Mouse (Mus musculus) layer of hippocampus, postnatal 36 days (tissue): ENCODE measurements around the gene Rrp15. TPM values are rescaled to one million over a fixed set of nuclear protein-coding genes. Genes with fewer than 3 reads are reported as not detected.

Experiments used
- DNase-seq, 2 experiments: peaks; one replicate each; pipeline ENCODE4 v3.0.0; 2022
- total RNA-seq, 2 experiments: library from RNA; stranded (reverse); gene quantifications; 2 replicates each; pipeline ENCODE4 v1.2.3; 2021

Rrp15 gene
- total RNA-seq, 2 experiments from 2014 or later: 14.7 to 14.8 TPM

GRCm38 (mm10) chr1:186712802-186713471 lies 36.2 kb downstream of the Rrp15 start:
- peak in 1 of 2 experiments; percentile 33 for DNase-seq

DNA sequence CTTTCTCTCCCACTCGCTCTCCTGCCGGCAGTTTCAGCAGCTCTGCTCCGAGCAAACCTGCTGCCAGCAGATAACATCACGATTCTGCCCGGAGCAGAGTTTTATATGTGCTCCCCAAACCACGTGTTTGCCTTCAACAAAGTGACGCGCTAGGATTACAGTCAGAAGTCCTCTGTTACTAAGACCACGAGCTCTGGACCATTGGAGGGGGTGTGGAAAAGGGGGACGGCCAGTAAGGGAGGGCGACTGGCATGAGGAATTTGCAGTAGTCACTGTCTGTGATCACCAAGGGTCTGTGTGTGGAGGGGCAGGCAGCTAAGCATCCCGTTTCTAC lies 43.3 kb downstream of the Rrp15 start, which contains the start of gene Tgfb2:
TSS of gene Tgfb2 (minus strand) at position 75 of the 334 bp plus-strand sequence.
- peak in 1 of 2 experiments; percentile 33 for DNase-seq

DNA sequence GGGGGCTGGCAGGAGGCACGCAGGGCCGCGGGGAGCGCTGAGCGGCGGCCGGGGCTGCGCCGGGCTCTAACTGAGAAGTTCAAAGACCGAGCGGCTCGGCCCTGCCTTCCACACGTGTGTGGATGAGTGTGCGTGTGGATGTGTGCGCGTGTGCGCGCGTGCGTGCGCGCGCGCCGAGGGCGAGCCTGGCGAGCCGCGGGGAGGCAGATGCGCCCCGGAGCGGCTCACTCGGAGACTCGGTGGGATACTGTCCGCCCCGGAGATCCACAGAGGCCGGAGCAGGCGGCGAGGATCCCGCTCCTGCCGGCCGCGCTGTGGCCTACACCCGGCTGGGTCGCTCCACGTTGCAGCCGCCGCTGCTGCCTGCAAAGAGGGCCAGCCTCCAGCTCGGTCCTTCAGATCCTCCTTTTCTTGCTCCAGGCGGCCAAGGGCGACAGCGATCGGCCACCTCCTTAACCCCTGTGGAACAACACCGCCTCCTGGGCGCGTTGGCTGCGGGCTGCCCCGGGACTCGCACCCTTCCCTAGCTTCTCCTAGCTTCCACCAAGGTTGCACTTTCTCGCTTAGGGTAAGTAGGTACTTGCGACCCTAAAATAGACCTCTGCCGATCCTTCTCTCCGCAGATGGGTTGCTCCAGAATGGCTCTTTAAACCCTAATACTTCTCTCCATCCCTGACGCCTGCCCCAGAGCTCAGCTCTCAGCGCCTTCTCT lies 43.8 kb downstream of the Rrp15 start:
- DNase-seq: peak; percentile 66 to 68

DNA sequence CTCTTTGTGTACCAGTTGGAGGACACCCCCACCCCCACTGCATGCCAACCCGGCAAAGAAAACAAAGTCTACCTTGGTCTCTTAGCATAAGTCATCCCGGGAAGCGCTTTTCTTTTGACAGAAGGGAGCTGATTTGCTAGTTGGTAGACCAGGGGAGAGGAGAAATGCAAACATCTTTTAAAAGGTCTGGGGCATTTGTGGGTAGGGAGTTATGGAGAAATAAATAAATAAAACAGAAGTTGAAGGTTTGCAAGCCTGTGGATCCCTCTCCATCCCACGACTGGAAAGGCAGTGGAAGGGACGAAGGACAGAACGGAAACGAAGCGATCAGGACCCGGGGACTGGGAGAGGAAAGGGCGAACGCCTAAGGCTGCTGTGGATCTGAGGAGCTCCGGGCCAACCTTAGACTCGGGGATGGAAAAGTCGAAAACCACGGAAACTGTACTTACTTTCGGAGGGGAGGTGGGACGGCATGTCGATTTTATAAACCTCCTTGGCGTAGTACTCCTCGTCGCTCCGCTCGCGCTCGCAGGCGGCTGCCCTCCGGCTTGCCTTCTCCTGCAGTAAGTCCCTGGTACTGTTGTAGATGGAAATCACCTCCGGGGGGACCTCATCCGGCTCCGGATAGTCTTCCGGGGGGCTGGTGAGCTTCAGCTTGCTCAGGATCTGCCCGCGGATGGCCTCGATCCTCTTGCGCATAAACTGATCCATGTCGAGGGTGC lies 45.0 kb downstream of the Rrp15 start:
- peak; percentile 35 to 47 for DNase-seq

- DNase-seq: no peak
These were observed 45.7 kb downstream of the Rrp15 start for GRCm38 (mm10) chr1:186703256-186703979.

GRCm38 (mm10) chr1:186702391-186703255 lies 46.5 kb downstream of the Rrp15 start:
- DNase-seq: no peak

DNA sequence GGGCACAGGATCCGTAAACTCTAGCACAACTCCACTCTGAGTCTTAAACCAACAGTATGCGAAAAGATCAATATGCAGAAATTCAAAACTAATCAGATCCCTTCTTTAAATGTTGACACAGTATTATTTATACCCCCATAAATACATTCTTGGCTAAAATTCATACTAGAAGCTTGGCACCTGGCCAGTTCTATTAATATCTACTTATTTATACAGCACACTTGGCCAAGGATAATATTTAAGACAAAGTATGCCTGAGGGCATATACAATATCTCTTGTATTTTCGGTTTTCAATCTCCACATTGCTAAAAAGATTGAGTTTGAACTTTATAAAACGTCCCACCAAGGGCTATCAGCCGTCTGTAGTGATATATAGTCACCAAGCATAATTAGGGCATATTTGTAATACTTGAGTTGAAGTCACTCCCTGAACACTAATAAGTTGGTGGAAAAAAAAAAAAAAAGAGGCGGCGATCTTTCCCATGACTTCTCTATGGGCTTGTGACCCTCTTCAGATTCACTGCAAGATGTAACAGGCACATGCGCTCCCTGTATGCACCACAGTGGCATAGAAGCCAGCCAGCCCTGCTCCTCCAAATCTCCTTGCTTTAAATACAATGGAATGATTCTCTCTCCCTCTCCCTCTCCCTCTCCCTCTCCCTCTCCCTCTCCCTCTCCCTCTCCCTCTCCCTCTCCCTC lies 47.8 kb downstream of the Rrp15 start:
- no peak for DNase-seq

- no peak for DNase-seq
These were observed 48.7 kb downstream of the Rrp15 start for GRCm38 (mm10) chr1:186700496-186700895.

DNA sequence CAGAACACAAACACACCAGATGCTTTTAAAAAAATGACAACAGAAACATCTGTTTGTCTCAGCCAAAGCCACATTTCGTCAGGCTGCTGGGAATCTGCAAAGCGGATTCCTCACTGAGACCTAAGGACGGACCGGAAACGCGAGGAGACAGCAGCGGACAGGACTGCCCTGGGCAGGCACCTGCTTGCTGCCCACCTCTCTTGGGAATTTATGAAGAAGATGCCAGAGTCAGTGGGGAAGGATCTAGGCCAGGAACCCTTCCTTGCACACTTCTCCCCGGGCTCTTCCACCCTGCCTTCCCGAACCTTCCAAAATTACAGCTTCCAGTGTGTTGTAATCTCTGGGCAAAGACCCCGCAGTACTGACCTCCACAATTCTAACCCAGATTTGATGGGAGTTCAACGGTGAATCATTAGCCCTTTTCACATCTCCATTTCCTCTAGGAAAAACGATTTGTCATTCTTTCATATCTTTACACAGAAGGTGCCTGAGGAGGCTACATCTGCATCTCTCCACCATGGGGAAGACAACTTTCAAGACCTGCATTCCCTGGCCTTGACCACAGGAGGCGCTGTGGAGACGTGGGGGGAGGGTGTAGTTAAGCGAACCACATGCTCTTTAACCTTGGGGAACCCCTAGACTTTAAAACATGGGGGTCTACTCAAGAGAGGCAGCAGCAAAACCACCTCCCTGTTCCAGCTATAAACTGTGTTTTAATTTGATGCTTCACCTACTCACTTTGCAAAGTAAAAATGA lies 50.4 kb downstream of the Rrp15 start:
- no peak for DNase-seq

- no peak for DNase-seq
These were observed 52.9 kb downstream of the Rrp15 start for GRCm38 (mm10) chr1:186696231-186696630.

DNA sequence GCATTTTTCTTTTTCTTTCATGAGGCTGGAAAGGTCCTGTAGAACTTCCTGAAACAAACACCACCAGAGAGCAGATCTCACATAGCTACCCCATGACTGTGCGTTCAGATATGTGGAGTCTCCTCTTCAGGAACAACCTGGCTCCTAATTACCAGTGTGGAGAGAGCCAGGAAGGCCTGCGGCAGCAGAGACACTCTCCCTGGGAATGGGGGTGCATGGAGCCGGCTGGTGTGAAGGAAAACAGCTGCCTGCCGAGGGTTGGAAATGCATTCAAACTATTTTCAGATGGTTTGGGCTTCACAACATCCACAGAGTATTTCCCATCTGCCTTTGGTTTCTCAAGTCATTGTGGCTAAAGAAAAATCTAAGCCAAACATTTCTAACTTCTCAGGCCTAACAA lies 53.8 kb downstream of the Rrp15 start:
- DNase-seq: no peak

- no peak for DNase-seq
These were observed 56.8 kb downstream of the Rrp15 start for GRCm38 (mm10) chr1:186692370-186692769.

- peak in 1 of 2 experiments; percentile 7 for DNase-seq
These were observed 57.5 kb downstream of the Rrp15 start for GRCm38 (mm10) chr1:186691708-186692107.

GRCm38 (mm10) chr1:186684041-186684440 lies 65.1 kb downstream of the Rrp15 start:
- DNase-seq: no peak

- no peak for DNase-seq
These were observed 66.6 kb downstream of the Rrp15 start for GRCm38 (mm10) chr1:186682606-186683005.

GRCm38 (mm10) chr1:186677614-186678013 lies 71.5 kb downstream of the Rrp15 start:
- DNase-seq: no peak

GRCm38 (mm10) chr1:186676199-186676598 lies 73.0 kb downstream of the Rrp15 start:
- DNase-seq: no peak

GRCm38 (mm10) chr1:186675263-186675662 lies 73.9 kb downstream of the Rrp15 start:
- DNase-seq: no peak

GRCm38 (mm10) chr1:186674621-186675020 lies 74.5 kb downstream of the Rrp15 start:
- no peak for DNase-seq

- no peak for DNase-seq
These were observed 76.0 kb downstream of the Rrp15 start for GRCm38 (mm10) chr1:186673166-186673565.
